Mouse (Mus musculus): Measurements from ENCODE around the gene Dclre1c.
"Not testable (repeated sequence)": the region's sequence is repeated elsewhere in the genome, so short reads cannot be mapped to it uniquely, and the experiment has no call there.

The Dclre1c gene

DNA sequence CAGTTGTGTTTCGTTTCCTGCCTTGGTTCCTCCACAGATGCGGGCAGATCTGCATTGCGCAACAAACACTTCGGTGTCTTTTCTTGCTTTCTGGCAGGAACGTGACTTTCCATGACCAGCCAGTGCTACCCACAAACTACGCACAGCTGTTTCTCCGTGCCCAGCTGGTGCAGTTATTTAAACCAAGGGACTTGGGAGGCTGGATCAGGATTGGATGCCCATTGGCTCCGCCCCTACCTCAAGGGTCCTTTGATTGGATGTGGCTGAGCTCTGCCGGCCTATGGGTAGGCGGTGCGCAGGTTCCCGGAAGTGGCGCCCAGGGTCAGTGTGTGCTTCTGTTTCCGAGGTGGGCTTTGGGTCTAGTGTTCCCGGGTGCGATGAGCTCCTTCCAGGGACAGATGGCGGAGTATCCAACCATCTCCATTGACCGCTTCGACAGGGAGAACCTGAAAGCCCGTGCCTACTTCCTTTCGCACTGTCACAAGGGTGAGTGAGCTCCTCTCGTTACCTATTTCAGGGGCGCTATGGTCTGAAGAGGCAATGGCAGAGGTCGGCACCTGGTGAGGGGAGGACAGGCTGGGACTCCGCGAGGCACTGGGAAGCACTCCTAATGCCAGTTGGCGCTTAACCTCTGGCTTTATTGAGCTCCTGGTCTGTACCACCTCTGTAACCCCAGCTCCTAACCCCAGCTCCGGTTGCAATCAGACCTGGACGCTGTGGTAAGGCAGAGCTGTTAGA lies at the start of gene Dclre1c:
Gene Dclre1c, plus strand, starts transcription at position 291 of the 738 bp plus-strand sequence.
- peak; percentile 65 for DNase-seq (ENCODE audit: extremely low read depth, low read depth, low spot score)

GRCm38 (mm10) chr2:3387105-3387860 lies 36.6 kb upstream of the Dclre1c start:
- peak; percentile 99 for DNase-seq (ENCODE audit: extremely low read depth, low read depth, low spot score)

GRCm38 (mm10) chr2:3391945-3392344 lies 32.0 kb upstream of the Dclre1c start:
- peak; percentile 97 for DNase-seq (ENCODE audit: extremely low read depth, low read depth, low spot score)

GRCm38 (mm10) chr2:3397110-3397509 lies 26.8 kb upstream of the Dclre1c start, which contains the start of gene Olah:
TSS of gene Olah (minus strand) at chr2:3397210.
- DNase-seq (ENCODE audit: extremely low read depth, low read depth, low spot score) = not testable (repeated sequence)

GRCm38 (mm10) chr2:3405981-3406380 lies 17.9 kb upstream of the Dclre1c start:
- DNase-seq (ENCODE audit: extremely low read depth, low read depth, low spot score) = no peak

DNA sequence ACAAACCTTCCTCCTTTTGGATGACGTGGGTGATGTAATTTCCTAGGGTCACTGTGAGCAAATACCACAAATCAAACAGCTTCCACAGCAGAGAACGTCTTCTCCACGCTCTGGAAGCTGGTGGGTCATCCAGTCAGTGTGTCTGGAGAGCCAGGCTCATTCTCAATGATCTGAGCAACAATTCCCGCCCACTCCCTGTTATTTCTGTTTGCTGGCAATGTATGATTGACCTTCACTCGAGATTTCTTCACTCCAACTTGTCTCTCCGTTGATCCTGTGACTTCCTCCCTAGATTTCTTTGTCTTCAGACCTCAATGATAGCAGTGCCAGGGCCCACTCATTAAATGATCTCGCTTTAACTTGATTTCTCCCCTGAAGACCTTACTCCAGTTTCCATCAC lies 16.2 kb upstream of the Dclre1c start:
- DNase-seq (ENCODE audit: extremely low read depth, low read depth, low spot score) = peak; percentile 92

DNA sequence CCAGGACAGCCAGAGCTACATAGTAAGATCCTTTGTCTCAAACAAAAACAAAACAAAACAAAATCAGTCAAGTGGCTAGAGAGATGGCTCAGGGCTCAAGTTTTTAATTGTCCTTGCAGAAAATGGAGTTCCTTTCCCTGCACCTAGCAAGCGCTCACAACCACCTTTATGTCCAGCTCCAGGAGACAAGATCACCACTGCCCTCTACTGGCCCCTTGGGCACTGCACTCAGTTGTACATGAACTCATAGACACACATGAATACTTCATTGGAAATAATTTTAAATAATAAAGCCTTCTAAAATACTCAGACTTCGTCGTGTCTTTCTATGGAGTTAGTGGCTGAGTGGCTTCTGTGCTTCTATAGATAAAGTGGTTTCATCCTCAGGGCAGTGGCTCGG lies 9.7 kb upstream of the Dclre1c start:
- no peak for DNase-seq (ENCODE audit: extremely low read depth, low read depth, low spot score)

DNA sequence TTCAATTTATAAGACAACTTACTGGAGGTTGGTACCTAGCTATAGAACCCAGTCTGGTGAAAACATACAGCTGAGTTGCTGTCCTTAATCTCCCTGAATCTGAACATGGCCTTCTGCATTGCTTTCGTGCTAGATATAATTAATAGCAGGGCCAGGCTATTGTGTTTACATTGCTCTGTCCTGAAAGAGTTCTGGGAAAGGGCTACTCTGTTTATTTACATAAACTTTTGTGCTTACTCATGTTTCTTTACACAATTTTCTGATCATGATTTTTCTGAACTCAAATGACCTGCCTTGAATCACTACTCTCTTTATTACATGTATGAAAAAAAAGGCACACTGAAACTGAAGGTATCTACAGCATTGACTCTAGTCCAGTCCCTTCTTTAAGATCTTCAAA lies 8.3 kb upstream of the Dclre1c start:
- DNase-seq (ENCODE audit: extremely low read depth, low read depth, low spot score) = no peak

GRCm38 (mm10) chr2:3418883-3419431 lies 5.0 kb upstream of the Dclre1c start:
- DNase-seq (ENCODE audit: extremely low read depth, low read depth, low spot score) = no peak

DNA sequence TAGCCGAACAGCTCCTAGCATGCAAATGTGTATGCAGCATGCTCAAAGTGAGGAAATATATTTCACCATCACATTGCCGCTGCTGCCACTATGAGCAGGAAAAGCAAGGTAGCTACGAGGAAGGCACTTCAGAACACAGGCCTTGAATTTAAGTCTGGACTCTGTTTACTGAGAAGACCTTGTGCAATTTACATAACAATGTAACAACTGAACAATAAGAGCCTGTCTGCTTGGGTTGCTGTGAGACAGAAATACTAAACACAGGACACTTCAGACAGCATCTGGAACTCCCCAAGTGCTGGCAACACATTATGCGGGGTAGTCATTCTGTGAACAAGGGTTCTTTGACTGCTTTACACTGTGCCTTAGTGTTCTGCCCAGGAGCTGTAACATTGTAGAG lies 3.8 kb upstream of the Dclre1c start:
- no peak for DNase-seq (ENCODE audit: extremely low read depth, low read depth, low spot score)

GRCm38 (mm10) chr2:3422548-3422947 lies 1.4 kb upstream of the Dclre1c start, which contains the start of gene Meig1:
TSS of gene Meig1 (minus strand) at chr2:3422648.
- DNase-seq (ENCODE audit: extremely low read depth, low read depth, low spot score) = no peak

GRCm38 (mm10) chr2:3424579-3424910 lies 614 bp downstream of the Dclre1c start:
- DNase-seq (ENCODE audit: extremely low read depth, low read depth, low spot score) = no peak

- DNase-seq (ENCODE audit: extremely low read depth, low read depth, low spot score) = no peak
Observed at GRCm38 (mm10) chr2:3430956-3431355, 7.0 kb downstream of the Dclre1c start.

GRCm38 (mm10) chr2:3435369-3436061 lies 11.6 kb downstream of the Dclre1c start:
- DNase-seq (ENCODE audit: extremely low read depth, low read depth, low spot score) = no peak

DNA sequence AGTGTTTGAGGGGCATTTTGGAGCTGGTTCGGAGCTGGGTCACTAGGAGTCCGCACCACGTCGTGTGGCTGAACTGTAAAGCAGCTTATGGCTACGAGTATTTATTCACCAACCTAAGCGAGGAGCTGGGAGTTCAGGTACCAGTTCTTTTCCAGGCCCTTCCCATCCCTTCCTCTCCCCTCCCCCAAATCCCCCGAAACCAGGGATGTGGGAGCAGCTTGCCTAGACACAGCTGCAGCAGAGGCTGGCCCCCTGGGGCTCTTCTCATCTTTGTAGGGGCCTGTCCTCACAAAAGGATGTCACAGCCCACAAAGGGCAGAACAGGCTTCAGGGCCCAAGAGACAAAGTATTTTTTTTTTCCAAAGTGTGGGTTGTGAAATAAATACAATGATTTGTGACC lies 14.0 kb downstream of the Dclre1c start:
- DNase-seq (ENCODE audit: extremely low read depth, low read depth, low spot score) = no peak

GRCm38 (mm10) chr2:3444206-3444605 lies 20.3 kb downstream of the Dclre1c start:
- DNase-seq (ENCODE audit: extremely low read depth, low read depth, low spot score) = no peak

DNA sequence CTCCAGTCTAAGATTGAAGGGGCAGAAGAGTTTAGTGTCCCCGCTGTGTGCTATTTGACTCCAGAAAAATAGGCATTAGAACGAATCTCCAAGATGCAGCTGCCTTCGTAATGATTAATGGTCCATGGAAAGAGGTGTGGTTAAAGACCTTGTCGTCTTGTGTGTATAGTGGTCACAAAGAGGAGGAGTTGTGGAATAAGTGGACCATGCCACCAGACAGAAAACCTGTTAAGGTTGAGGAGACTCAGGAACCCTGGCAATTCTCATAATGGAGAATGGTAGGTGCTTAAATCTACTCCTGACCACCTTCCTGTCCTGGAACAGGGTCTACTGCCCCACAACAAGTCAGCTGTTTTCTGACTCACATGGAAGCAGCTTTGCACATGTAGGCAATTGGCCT lies 22.1 kb downstream of the Dclre1c start:
- DNase-seq (ENCODE audit: extremely low read depth, low read depth, low spot score) = no peak

- no peak for DNase-seq (ENCODE audit: extremely low read depth, low read depth, low spot score)
Observed at GRCm38 (mm10) chr2:3449431-3449830, 25.5 kb downstream of the Dclre1c start.

DNA sequence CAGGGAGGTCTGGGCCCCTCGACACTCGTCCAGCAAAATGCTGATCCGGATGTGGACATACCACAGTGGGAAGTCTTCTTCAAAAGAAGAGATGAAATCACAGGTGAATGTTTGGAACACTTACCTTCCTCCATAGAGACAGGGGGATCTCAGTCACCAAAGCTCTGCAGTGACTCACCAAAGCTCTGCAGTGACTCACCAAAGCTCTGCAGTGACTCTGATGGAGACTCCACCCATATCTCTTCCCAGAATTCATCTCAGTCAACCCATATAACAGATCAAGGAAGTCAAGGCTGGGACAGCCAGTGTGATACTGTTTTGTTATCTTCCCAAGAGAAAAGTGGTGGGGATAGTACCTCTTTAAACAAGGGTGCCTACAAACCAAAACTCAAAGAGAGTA lies 29.2 kb downstream of the Dclre1c start:
- DNase-seq (ENCODE audit: extremely low read depth, low read depth, low spot score) = no peak

- DNase-seq (ENCODE audit: extremely low read depth, low read depth, low spot score) = no peak
Observed at GRCm38 (mm10) chr2:3456590-3456989, 32.7 kb downstream of the Dclre1c start.

- DNase-seq (ENCODE audit: extremely low read depth, low read depth, low spot score) = no peak
Observed at GRCm38 (mm10) chr2:3473891-3474290, 50.0 kb downstream of the Dclre1c start.

All from fat pad, adult 2 months (tissue).